Mouse (Mus musculus) testis, postnatal 14 days (tissue): ENCODE measurements around the gene Fbxl18.
"Not testable (repeated sequence)": the region's sequence is repeated elsewhere in the genome, so short reads cannot be mapped to it uniquely, and the experiment has no call there.

ENCODE experiments used
- DNase-seq: peaks from one replicate; pipeline ENCODE4 v3.0.0; 2021; ENCODE audit warnings: low spot score

The Fbxl18 gene

GRCm38 (mm10) chr5:142899932-142900533 is 4.8 kb upstream of the Fbxl18 start:
- DNase-seq, result no peak

- no peak for DNase-seq
Observed at GRCm38 (mm10) chr5:142899057-142899601, 3.9 kb upstream of the Fbxl18 start.

- peak; percentile 66 for DNase-seq
Observed at GRCm38 (mm10) chr5:142898316-142898715, 3.1 kb upstream of the Fbxl18 start.

- DNase-seq, result peak; percentile 79
Observed at GRCm38 (mm10) chr5:142897568-142898248, 2.5 kb upstream of the Fbxl18 start.

- DNase-seq, result no peak
Observed at GRCm38 (mm10) chr5:142896713-142897112, 1.5 kb upstream of the Fbxl18 start.

GRCm38 (mm10) chr5:142896192-142896591 is 971 bp upstream of the Fbxl18 start:
- DNase-seq, result no peak

GRCm38 (mm10) chr5:142891396-142891795 is 3.8 kb downstream of the Fbxl18 start:
- no peak for DNase-seq

GRCm38 (mm10) chr5:142887533-142887932 is 7.7 kb downstream of the Fbxl18 start:
- DNase-seq, result not testable (repeated sequence)

GRCm38 (mm10) chr5:142886761-142887160 is 8.5 kb downstream of the Fbxl18 start:
- no peak for DNase-seq

GRCm38 (mm10) chr5:142886181-142886580 is 9.0 kb downstream of the Fbxl18 start:
- DNase-seq, result no peak

- no peak for DNase-seq
Observed at GRCm38 (mm10) chr5:142882471-142882870, 12.8 kb downstream of the Fbxl18 start.

- DNase-seq, result no peak
Observed at GRCm38 (mm10) chr5:142881936-142882335, 13.3 kb downstream of the Fbxl18 start.

- peak; percentile 77 for DNase-seq
Observed at GRCm38 (mm10) chr5:142880806-142881516, 14.3 kb downstream of the Fbxl18 start.

GRCm38 (mm10) chr5:142880246-142880645 is 15.0 kb downstream of the Fbxl18 start:
- no peak for DNase-seq

- DNase-seq, result peak; percentile 70
Observed at GRCm38 (mm10) chr5:142879318-142880175, 15.7 kb downstream of the Fbxl18 start.

GRCm38 (mm10) chr5:142878570-142878969 is 16.7 kb downstream of the Fbxl18 start:
- DNase-seq, result no peak

GRCm38 (mm10) chr5:142877337-142878280 is 17.6 kb downstream of the Fbxl18 start:
- peak; percentile 70 for DNase-seq

GRCm38 (mm10) chr5:142876896-142877295 is 18.3 kb downstream of the Fbxl18 start:
- DNase-seq, result no peak

- DNase-seq, result no peak
Observed at GRCm38 (mm10) chr5:142875513-142875905, 19.7 kb downstream of the Fbxl18 start.

- no peak for DNase-seq
Observed at GRCm38 (mm10) chr5:142874791-142875512, 20.3 kb downstream of the Fbxl18 start.
